Mouse (Mus musculus) gastrocnemius, postnatal 25 days (tissue): ENCODE results near the gene Cep128. TPM values are rescaled to one million over a fixed set of nuclear protein-coding genes. Genes with fewer than 3 reads are reported as not detected.

Experiments used
- DNase-seq: peaks from one replicate; pipeline ENCODE4 v3.0.0; 2022
- total RNA-seq, 2 experiments: library from RNA; stranded (reverse); gene quantifications; 1 replicate in 1 of 2; 2 replicates in 1 of 2; pipeline ENCODE4 v1.2.3; 2021

Cep128 gene
- total RNA-seq, 2 experiments from 2014 or later: 0.69 to 0.80 TPM

DNA sequence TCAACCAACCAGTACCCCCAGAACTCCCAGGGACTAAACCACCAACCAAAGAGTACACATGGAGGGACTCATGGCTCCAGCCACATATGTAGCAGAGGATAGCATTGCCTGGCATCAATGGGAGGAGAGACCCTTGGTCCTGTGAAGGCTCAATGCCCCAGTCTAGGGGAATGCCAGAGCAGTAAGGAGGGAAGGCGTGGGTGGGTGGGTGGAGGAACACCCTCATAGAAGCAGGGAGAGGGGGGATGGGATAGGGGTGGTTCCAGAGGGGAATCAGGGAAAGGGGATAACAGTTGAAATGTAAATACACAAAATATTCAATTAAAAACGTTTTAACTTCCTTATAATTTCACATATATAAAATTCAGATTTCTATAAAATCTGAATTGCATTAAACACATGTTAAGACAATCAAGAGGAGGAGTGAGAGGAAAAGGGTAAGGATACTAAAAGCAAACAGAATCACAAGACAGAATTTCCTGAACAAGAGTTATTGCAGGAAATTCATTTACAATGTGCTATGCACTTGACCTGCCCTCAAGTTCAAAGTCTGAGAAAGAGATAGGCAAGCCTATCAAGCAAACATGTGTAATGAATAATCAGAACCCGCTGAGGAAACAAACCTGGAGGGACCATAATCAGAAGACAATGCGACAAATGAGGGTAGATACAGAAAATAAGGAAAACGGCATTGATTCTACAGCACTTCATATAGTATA lies 207.2 kb downstream of the Cep128 start:
- DNase-seq: no peak

DNA sequence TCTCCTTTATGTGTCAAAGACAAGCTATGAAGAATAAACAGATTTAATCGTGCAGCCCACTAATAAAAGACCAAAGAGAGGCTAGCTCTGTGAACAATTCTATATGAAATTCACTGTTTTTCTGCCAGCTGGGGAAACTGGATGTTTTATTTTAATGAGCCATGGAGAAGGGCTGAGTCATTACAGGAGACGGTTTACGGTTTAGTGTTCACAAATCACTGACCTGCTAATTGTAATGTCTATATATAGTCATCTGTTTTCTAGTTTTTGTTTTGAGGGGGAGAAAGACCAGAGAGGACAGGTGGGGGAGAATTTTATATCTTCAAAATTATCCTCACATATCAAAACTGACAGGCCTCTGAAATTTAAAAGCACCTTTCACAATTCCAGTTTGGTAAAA lies 212.6 kb downstream of the Cep128 start:
- DNase-seq: no peak

DNA sequence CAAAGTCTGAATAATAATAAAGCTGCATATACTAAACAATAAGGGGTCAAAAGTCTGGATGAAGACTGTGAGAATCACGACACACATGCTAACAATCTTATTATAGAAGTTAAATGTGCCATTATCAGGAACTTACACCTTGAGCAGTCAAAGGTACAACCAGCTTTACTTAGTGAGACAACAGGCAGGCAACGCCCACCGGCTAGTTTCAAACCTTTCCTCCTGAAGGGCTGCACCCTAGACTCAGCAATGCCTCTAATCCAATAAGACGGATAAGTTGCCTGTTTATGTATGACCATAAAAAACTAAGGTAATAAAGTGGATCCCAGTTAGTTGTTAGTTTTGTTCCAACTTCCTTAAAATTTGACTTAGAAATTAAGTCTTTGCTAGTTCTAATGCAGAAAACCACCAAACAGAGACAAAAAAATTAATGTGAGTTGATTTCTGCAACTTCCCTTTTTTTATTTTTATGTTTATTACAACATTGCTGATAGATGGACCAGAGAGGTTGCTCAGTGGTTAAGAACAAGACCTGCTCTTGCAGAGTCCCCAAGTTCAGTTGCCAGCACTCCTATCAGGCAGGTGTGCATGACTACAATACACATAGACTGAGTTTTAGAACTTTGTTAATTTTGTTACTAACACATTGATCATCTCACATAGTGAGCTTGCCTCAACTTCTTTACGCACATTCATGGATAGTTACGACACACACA lies 223.0 kb downstream of the Cep128 start:
- DNase-seq: no peak

DNA sequence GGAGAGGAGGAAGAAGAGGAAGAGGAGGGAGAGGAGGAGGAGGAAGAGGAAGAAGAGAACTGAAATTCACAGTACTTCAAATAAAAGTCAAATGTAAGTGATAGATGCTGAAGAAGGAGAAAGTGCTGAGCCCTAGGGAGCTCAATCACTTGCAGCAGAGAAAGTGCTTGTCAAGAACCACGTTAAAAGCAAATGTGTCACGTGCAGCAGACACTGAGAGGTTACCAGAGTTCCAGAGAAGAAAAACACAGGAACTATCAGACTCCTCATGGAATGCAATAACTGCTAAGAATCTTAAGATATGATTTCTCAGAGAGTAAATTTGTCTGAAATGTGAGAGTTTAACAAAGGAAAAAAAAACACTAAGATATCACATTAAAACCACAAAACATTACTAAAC lies 225.7 kb downstream of the Cep128 start:
- no peak for DNase-seq

DNA sequence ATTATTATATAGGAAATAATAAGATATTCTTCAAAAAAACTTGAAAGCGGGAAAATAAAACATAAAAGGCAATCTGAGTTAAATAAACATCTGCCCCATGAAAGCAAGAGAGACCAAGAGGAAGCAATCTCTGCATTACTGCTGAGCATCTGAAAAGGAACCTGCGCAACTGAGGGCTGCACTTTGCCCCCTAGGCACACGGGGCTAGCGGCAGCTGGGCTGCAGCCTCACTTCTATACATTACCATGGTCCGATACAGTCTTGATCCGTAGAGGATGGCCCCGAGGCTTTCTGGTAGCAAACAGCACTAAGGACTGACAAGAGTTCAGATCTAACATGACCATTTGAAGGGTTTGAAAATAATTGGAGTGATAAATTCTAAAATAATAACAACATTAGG lies 230.2 kb downstream of the Cep128 start:
- no peak for DNase-seq

DNA sequence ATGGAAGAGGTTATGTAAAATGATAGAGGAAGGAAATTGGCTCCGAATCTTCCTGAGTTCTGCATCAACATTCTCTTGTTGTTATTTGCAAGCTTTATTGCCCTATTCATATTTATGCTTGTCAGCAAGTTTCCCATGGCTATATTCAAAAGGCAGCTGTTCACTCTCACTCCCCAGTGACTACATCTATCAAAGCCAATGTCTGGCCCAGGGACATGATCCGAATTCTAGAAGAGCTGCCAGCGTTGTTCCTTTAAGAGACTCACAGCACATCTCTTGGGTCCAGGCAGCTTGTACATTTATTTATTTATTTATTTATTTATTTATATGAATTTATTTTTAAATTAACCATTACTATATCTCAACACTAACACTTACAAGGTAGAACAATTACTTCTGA lies 235.1 kb downstream of the Cep128 start:
- DNase-seq: peak; percentile 5

DNA sequence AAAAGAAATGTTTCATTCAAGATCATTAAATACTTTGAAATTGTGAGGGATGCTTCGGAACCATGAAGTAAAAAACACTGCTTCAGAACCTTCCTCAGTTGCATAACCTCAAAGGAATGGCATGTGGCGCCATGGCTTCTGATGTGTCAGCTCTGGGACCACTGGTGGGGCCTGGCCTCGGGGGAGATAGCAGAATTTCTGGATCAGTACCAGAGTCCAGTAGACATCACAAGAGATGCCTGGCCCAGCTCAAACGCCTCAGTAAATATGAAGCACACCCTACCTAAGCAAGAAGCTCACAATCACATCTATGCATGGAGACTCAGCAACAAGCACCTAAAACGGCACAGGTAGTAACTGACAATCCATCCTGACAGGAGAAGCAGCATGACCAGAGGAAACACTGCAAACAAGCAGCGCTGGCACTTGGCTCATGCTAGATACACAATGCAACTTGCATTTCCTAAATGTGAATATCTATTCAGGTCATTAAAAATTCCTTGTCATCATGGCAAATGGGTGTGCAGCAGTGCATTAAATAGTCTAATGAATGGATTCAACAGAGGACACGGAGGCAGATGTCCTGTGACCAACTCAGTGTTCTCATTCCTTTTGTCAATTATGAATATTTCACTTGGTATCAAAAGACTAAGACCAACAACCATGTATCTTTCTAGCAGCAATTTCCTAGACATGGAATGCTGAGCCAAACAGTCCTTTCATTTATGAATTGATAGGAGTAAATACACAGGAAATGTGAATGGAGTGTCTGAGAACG lies 249.3 kb downstream of the Cep128 start:
- no peak for DNase-seq

DNA sequence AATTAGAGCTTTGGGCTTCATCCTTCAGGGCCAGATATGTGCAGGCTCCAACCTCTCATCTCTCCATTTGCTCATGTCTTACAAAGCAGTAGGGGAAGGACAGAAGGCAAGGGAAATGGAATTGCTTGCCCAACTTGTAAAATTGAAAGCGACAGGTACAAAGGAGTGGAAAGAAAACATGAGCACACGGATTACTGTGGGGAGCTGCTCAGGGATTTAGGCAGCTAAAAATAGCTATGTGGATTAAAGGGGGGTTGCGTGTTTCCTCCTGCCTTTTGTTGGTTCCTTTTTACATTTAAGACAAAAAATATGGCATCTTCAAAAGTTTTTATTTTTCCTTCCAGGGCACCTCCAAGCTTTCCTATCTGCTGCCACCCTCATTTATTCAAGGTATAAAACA lies 269.2 kb downstream of the Cep128 start:
- DNase-seq: no peak

DNA sequence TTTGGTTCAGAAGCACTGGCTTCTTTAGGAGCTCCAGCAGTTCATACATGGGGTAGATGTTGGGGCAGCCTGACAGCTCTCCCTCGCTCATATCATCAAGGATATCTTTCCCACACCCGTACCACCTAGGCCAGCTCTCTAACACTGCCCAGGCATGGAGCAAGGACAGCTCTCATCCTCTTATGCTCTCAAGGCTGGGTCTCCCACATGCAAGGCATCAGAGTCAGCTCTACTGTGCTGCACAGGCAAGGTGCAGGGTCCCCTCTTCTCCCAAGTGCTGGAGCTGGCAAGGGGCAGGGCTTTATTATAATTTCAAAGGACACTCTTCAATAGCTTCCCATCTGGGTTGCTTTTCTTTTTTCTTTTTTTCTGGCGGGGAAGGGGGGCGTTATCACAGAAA lies 280.9 kb downstream of the Cep128 start:
- DNase-seq: no peak

DNA sequence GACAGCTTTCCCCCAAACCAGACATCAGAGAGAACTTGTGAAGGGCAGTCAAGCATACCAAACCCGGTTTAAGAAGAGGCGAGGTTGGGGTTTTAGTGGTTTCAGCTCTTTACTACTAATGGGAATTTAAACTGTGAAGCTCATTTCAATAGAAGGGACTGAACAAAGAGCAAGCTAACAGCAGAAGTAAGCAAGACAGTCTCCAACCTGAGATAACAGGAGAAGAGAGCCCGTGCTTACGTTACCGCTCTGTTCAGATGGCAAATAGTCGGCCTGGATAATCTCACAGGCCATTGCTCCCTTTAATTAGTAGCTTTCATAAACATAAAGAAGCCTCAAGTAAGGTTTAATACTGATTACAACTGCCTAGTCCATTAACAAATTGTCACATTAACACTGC lies 286.3 kb downstream of the Cep128 start:
- DNase-seq: no peak

DNA sequence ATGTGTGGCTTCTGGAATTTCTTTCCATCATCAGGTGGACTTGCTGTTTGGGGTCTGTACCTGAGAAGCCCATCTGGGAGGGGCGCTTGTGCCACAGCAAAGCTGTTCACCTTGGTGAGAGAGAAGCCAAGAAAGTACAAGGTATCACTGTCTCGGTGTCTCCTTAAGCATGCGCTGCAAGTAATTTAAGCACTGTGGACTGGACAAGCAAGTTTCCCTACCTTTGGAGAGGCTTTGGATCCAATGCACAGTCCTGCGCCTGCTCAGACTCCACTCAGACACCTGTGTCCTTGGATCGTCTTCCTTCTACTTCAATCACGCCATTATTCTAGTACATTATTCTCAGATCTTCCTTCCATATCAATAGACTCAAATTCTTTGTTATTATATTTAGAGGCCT lies 288.0 kb downstream of the Cep128 start:
- DNase-seq: no peak

DNA sequence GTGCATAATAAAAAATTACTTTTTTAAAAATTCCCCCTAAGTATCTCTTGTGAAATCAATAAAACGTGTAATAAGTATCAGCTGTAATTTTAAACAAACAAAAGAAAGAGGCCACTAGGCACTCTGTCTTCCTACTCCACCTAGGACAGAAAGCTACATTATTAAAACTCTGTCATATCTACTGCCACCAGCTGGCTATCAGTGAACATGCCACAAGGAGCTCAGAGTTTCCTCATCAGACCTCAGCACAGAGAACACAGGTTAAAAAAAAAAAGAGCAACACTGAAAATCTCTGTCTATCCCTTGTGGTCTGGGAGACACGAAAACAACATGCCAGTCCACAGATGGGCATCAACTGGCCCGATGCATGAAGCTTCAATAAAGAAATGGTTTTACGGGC lies 295.9 kb downstream of the Cep128 start:
- no peak for DNase-seq

DNA sequence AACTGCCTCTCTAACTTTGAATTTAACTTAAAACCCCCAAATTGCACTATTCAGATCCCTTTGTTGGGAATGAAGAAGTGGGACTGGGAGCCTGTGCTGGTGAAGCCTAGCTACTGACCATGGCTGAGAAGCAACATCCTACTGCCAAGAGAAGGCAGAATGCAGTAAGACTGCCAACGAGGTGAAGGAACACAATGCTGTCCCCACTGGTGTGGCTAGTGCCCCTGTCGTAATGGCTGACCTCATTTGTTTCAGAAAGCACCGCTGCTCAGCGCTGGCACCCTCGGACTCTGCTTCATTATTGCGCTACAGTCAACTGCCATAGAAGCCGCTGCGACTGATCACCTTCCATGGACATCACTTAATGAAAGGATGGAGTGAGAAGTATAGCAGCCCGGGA lies 298.2 kb downstream of the Cep128 start:
- DNase-seq: peak; percentile 6

DNA sequence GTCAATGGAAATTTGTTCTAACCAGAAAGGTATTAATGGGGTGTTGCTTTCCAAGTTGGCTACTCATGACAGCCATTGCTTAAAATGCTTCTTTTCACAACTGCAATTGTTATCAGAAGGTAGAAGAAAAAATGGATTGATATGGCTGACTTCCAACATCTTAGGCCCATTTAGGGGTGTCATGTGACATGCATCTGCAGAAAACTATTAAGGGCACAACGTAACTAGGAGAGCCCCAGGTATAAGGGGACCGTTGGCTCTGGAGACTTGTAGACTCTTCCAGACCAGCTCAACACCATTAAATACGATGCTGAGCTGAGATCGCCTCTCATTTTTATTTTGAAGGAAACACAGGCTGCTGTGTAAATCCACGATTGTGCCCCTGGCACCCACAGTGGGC lies 308.6 kb downstream of the Cep128 start:
- no peak for DNase-seq

DNA sequence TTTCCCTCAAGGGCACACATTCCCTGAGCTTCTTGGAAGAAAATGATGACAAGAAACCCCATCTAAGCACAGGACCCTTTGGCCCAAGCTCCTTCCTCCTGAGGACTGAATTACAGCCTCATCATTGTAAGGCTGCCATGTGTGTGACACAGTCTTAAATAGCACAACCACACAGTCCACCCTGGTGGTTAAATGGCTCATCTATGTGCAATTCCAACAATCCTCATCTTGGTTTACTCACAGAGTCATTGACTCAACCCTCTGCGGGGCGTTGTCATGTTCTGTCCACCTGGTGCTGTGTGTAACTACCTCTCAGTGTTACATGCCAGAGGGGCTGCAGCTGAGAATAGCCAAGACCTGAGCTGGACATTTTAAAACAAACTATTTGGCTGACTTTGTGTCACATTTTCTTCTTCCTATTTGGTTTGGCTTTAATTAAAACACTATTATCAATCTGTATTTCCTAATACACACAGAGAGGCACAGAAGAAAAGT lies 313.6 kb downstream of the Cep128 start:
- DNase-seq: no peak

DNA sequence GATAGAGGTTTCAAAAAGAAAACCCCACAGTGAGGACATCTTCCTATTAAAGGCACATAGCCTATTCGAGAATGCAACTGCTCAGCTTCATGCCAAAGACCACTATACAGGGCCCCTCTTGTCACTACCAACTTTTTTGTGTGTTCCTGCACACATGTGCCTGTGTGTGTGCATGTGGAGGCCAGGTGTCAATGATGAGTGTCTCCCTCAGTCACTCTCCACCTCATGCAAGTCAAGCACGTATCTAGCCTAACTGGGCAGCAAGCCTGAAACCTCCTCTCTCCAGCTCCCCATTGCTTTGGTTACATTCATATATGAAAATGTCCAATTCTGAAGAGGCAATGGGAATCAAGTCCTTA lies 317.1 kb downstream of the Cep128 start:
- no peak for DNase-seq

DNA sequence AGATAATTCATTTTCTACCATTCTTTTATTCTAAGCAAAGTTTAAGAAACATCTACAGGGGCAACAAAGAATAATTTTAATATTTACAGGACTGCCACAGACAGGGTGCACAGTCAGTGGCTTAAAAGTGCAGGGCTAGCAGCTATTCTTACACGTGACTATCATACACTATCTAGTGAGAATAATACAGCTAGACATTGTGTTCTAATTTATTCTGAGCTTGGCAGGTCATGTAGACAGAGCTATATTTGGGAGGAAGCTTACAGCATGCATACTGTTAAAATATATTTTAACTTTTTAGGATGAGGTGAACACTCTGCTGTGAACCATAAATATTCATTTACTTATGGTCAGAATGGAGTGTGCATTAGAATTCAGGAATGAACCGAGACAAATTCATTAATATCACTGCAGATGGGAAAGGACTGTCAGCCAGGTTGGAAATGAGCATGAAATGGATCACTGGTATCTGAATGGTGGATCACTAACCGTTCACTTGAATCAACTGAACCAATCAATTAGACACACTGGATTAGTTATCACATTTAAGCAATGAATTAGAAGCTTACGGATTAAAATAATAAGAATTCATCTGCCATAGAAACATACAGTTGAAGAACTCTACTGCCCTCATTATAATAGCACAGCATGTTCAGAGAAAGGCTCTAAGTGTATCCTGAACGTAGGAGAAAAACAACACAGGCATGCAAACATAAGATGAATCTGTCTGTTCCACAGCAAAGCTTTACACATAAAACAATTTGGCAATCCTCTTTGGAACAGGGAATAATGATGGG lies 317.7 kb downstream of the Cep128 start:
- DNase-seq: no peak

DNA sequence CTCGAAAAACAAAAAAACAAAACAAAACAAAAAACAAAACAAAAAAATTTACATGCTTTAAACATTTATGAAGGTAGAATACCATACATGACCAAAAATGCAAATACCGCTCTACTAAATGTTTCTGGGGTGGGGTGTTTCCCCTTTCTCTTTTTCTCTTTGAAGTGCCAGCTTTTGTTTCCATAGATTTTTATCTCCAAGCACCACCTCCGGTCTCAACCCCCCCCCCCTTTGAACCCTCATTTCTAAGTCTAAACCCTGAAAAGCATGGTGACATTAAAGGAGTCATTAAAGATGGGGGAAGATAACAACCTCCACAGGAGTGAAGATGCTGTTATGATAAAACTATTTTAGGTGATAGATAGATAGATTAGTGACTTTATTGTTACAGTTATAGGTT lies 318.8 kb downstream of the Cep128 start:
- no peak for DNase-seq

DNA sequence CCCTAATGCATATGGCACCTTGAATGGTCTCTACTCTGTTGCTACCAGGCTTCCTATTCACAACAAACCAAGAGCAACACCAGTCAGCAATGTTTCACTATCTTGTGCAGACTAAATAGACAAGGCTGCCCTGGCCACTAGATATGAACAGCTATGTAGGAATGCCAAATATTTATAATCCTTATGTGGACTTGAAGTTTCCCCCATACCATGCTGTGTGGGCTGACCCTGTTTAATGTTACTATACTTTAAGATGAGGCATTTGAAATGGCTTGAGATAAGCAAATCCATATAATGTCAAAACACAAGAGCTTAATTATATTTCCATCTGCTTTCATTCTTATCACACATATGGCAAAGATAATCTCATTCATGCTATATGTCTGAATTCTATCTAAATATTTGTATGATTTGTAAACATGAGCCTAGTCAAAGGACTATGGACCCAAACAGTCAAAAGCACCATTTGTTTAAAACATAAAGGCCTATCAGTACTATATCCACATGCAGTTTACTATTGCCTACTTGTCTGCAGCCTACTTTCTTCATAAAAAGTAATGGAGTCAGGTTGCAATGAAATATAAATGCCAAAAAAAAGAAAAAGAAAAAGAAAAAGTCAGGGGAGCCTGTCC lies 319.7 kb downstream of the Cep128 start:
- DNase-seq: no peak

DNA sequence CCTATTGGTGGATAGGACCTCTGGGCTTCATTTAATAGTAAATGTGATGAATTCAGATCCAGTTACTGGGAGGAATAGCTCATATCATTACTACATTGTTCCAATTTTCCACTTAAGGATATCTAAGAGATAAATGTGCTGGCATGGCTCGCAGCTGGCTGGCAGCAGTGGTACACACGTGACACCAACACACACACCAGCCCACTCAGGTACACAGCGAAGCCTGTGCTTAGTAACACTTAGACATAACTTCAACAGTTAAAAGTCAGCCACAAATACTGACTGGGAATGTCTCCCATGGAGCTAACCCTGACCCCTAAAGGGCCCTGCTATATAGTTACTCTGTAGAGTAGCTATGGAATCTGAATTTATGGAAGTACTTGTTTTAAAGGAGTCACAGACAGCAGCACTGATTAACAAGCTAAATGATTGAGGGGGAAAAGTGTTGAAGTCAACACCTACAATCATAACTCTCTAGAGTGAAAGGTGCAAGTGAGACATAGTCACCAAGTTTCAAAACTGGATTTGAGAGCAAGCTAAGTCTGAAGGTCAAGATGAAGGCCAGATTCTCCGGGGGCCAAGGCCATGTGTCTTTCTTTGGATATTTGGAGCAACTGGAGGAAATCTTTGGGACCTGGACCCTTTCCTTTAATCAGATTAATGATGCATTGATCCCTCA lies 320.7 kb downstream of the Cep128 start:
- DNase-seq: no peak

DNA sequence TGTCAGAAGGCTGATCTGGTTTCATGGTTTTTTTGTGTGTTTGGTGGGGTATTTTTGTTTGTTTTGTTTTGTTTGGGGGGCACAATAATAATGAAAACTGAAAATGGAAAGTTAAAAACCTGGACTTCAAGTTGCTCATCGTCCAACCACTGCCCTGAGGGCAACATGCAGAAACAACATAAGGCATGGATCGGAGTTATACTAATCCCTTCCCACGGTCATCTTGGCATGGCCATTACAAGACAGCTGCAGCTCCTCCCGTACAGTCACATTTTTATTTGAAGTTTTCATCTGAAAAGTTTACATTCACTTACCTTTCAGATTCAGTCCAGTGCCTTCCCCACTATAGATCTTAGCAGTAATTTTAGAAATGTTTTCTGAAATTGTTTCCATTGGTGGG lies 321.5 kb downstream of the Cep128 start:
- no peak for DNase-seq
